Mouse (Mus musculus) MEL (cell line): ENCODE measurements around the gene Tmem205.

Experiments
- CTCF ChIP-seq, 3 experiments: IDR thresholded peaks in 2 of 3; conservative IDR thresholded peaks in 1 of 3; 2 replicates each; pipeline ENCODE4 v1.5.1; 2011 to 2012; ENCODE audit warnings: low read length in 3 of 3, low read depth in 2 of 3, mild to moderate bottlenecking in 2 of 3, improper control_type of control experiment in 1 of 3, inconsistent platforms in 1 of 3, mixed read lengths in 1 of 3, moderate library complexity in 1 of 3; ENCODE audit not compliant: control insufficient read depth in 1 of 3, insufficient read depth in 1 of 3, poor library complexity in 1 of 3, severe bottlenecking in 1 of 3
- SMC3 ChIP-seq: IDR thresholded peaks from 2 replicates; pipeline ENCODE4 v1.6.1; 2011; ENCODE audit warnings: low read depth, low read length, improper control_type of control experiment

DNA sequence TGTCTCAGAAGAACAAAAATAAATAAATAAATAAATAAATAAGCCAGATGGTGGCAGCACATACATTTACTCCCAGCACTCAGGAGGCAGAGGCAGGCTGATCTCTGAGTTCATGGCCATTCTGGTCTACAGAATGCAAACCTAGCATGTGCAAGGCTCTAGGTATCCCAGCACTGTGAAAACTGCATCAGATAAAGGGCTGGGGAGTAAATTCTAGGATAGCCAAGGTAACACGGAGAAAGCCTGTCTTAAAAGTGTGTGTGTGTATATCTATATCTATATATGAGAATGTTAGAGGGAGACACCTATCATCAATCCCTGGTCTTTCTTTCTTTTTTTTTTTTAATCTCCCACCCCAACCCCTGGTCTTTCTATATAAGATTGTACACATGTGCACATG is 1.9 kb downstream of the Tmem205 start:
- TF ChIP-seq SMC3 (no peak), CTCF (IDR thresholded peaks at IDR 0.05 in 2 of 3, conservative IDR thresholded peaks at IDR 0.05 in 1 of 3; ENCODE audit: control insufficient read depth in 1 of 3, insufficient read depth in 1 of 3, low read depth in 2 of 3, low read length in 3 of 3, poor library complexity in 1 of 3, severe bottlenecking in 1 of 3) (no peak; a peak in 1 of 6 replicates)
